Mouse (Mus musculus) right cerebral cortex, postnatal 14 days (tissue): ENCODE data around the gene Tma16.

Experiments used
- DNase-seq: peaks from one replicate; pipeline ENCODE4 v3.0.0; 2022

Tma16 gene

DNA sequence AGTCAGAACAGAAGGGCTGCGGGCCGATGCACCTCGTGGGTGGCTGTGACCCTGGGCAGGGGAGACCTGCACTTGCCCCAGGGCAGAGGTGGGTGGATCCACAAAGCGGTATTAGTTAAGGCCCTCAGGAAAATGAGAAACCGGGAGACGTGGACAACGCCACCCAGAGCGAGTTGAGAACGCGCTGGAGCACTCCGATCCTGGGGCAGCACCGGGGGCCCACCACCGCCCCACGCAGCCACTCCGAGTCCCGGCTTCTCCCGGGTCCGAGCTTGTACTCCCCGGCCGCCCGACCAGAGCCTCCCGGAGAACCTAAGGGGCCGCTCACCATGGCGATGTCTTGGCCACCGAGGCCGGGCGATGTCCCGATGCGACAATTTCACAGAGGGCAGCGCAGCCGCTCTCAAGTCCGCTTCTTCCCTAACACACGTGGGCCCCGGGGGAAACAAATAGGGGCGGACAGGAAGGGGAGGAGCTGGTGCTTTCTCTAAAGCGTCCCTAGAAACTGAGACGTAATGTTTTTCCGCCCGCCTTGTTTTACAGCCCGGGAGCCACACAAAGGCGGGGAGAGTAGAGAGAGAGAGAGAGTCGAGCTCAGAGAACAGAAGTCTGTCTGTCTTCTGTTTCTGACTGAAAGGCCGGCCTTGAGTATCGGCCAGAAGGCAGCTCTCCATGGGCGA lies at the start of gene Tma16:
Tma16 (minus strand) TSS at position 447 of the 680 bp plus-strand sequence.
- DNase-seq: peak; percentile 79

GRCm38 (mm10) chr8:66520576-66520975 lies 34.2 kb upstream of the Tma16 start:
- DNase-seq: no peak

- no peak for DNase-seq
Observed at GRCm38 (mm10) chr8:66519149-66519548, 32.8 kb upstream of the Tma16 start.

DNA sequence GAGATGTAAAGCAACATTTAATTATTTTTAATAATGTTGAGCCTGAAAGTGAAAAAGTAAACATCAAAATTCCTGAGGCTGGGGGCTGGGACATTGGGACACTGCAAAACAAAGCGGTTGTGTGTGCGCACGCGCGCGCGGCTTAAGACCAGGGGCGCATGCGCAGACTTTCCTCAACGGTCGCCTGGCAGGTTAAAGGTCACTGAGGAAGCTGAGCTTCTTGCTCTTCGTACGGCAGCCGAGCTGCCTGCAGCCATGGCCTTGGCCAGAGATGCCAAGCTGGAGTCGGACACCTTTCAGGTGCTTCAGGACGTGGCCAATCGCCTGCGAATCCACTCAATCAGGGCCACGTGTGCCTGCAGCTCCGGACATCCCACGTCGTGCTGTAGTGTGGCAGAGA lies 25.2 kb upstream of the Tma16 start, which contains the start of gene Tktl2:
Tktl2 (plus strand) TSS at position 220 of the 400 bp plus-strand sequence.
- no peak for DNase-seq

DNA sequence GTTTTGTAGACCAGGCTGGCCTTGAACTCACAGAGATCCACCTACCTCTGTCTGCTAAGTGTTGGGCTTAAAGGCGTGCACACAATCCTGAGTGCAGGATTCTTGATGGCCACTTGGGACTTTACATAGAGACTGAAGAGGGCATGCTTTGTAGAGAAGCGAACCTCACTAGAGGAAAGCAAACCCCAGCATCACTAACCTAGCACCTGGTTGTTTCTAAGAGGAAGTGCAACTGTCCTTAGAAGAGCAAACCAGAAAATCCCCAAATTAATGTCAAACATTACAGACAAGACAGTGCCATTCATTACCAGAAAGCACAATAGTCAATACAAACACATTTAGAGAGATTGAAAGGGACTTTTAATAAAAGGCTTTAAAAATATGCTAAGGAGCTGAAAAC lies 17.1 kb upstream of the Tma16 start:
- DNase-seq: no peak

- peak; percentile 16 for DNase-seq
Observed at GRCm38 (mm10) chr8:66496998-66497577, 10.8 kb upstream of the Tma16 start.

- peak; percentile 92 for DNase-seq
Observed at GRCm38 (mm10) chr8:66495726-66496125, 9.4 kb upstream of the Tma16 start.

DNA sequence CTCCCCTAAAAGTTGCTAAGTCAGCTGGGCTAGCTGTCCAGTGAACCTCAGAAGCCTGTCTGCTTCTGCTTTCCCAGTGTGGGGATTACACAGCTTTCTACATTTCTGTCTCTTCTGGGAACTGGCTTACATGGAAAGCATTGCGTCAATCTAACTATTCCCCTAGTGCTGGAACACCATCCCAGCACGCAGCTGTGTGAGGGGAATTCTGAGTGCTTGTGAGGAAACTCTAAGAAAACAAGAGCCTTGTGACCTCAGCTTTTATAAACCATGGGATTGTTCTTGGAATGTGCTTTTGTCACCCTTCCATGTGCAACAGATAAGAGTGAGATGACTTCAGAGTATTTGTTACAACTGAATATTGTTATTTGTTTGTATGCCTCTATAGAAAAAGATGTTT lies 8.2 kb upstream of the Tma16 start:
- DNase-seq: no peak

DNA sequence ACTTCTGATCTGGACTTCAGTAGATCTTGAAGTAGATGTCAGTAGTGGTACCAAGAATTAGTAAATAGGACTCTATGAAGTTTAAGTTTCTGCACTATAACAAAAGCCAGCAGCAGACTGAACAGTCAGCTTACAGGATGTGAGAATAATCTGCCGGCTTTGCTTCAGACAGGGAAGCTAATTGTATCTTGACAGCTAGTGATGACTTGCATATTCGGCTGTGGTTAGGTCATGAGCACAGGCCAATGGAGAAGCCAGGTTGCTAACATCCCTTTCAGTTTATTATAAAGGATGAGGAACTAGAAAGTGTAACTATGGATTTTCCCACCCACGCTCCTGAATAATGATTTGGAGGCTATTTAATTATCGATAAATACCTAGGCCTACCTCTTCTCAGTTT lies 4.3 kb upstream of the Tma16 start:
- DNase-seq: no peak

DNA sequence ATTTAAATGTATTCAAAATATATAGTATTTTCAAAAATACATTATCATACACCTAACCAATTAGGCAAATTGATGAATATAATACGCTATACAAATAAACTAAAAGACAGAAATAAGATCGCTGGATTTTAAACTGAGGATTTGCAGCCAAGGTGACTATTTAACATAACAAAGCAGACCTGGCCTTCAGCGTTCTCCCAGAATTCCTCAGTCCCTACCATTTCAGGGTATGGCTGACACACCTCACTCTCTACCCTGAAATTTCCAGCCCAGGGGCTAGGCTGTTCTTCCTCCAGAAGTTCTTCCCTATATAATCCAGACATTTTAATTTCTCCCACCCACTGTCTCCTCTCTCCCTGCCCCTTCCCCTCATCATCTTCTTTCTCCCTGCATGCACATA lies 2.2 kb upstream of the Tma16 start:
- DNase-seq: no peak

DNA sequence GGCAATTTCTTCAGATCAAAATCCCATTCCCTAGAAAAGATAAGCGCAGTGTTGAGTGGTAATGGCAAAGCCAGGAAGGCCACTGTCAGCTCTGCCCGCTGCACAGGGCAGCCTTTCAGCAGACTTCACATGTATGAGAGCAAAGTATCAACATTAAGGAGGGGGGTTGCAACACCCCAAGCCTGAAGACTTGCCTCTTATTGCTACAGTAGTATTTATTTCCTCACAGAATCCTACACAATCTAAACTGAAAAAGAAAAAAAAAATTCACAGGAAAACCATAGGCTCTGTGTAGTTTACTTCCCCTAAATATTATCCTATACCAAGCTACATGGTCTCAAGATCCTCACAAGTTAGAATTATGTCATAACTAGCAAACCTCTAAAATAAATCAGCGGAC lies 9.4 kb downstream of the Tma16 start:
- DNase-seq: no peak

DNA sequence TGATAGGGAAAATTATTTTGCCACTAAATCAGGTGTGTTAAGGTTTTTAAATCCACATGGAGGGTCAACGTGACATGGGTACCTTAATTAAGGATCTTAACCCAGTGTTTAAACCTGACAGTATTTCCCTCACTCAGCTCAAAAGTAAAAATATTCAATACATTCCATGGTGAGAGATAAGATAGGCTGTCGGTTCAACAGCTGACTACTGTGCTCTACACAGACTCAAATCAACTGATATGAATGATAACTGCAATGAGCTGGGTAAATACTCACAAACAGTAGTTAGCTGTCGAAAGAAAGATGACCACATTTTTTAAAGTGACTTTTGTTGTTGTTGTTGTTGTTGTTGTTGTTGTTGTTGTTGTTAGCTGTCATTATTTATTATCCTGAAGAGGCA lies 16.5 kb downstream of the Tma16 start:
- no peak for DNase-seq

- DNase-seq: no peak
Observed at GRCm38 (mm10) chr8:66457057-66457456, 29.3 kb downstream of the Tma16 start.

DNA sequence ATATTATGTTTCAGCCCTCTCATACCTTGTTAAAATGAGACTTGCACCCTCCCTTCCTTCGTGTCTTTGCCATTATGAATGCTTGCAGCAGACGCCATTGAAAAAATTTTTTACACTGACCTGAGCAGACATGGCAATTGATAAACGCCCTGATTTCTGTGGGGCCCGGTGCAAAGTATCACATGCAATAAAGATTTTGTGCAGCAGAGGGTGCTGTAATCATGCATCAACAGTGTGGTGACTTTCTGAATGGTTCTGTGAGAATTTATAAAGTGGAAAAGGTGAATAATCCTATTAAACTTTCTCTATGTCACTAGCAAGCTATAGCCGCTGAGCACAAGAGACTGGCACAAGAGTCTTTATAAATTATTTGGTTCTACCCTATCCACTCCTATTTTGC lies 35.6 kb downstream of the Tma16 start:
- peak; percentile 35 for DNase-seq

DNA sequence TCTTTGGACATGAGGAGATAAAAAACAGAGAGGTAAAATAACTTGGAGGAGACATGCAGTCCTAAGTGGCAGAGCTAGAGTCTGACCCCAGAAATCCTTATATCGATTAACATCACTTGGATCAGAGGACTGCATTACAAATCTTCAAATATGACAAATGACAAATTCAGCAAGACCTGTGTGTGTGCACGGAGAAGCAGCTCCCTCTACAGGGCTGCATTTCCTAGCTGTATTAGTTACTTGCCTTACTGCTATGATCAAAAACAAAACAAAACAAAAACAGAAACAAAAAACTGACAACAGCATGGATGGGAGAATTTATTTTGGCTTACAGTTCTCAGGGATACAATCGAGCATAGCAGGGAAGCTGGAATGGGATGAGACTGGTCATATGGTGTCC lies 41.0 kb downstream of the Tma16 start:
- no peak for DNase-seq

DNA sequence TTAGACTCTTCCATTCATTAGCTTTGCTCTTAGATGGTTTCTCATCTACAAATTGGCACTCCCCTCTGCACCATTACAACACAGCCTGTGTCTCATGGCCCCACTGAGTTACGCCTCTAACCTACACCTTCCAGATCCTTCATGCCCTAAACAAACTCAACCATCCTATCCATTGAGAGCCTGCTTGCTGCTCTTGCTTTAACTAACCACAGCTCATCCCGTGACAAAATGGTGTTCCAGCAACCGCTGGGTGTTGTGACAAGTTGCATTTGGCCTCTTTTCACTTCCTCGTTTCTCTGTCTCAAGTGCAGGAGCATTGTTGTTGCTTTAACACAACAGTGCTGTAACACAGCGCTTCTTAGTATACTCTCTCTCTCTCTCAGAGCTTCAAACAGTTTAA lies 42.2 kb downstream of the Tma16 start:
- DNase-seq: no peak

- peak; percentile 57 for DNase-seq
Observed at GRCm38 (mm10) chr8:66442778-66443177, 43.6 kb downstream of the Tma16 start.

DNA sequence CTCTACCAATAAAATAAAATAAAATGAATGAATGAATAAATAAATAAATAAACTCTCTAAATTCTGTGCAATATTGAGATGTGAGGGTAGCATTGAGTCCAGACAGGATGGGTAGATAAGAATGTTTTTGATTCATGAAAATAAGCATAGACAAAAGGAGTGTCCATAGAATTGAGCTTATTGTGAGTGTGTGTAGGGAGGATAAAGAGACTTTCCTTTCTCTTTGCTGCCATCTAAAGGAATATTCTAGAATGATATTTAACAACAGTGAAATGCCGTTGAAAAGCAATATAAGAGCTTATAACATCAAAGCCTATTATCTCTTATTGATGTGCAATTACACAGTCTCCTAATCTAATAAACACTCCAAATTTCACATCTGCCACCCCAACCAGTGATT lies 45.2 kb downstream of the Tma16 start:
- DNase-seq: no peak

DNA sequence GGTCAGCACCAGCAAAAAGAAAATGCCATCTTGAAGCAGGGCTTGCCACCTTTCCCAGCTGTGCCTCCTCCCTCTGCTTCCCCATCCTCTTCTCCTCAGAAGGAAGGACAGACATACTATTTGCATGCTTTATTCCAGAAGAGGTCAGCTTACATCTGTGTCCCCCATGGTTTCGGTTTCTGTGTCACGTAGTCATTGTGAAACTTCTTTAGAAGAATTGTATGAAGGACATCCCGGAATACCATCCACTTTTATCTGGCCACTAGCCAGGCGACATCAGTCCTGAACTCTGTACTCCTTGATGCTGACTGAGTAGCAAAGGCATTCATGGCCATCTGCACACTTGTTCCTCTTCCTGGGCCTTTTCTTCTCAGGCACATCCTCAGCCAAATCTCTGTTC lies 47.9 kb downstream of the Tma16 start:
- DNase-seq: no peak

- DNase-seq: no peak
Observed at GRCm38 (mm10) chr8:66437929-66438328, 48.4 kb downstream of the Tma16 start.

DNA sequence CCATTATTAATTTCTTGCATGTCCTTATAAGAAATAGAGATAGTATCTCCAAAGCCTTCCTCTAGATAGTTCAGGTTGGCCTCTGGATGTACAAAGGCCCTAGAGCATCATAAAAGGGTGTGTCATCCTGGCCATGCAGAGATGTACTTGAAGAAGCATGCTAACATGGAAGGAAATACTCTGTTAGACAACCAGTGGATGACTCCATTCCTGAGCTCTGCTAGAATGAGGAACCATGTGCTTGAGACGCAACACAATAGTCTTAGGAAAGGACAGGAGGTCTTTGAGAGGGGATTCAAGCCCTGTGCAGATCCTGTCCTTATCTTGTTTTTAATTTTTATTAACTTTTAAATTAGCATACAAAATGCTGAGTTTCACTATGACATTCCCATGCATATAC lies 49.5 kb downstream of the Tma16 start:
- no peak for DNase-seq

DNA sequence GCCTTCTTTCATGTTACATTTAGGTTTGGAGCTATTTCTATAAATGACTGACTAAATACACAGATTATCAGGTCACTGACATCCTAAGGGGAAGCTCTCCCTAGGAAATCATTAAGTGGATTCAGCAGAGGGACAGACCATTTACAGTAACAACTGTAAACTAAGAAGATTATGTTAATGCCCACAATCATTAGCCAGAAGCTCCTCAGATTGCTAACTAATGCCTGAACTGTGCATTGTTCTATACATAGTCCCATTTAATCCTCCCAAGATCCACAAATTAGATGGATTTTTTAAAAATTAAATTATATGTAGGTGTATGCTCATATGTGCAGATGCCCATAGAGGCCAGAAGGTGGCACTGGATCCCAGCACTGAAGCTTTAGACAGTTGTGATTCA lies 52.8 kb downstream of the Tma16 start:
- no peak for DNase-seq

DNA sequence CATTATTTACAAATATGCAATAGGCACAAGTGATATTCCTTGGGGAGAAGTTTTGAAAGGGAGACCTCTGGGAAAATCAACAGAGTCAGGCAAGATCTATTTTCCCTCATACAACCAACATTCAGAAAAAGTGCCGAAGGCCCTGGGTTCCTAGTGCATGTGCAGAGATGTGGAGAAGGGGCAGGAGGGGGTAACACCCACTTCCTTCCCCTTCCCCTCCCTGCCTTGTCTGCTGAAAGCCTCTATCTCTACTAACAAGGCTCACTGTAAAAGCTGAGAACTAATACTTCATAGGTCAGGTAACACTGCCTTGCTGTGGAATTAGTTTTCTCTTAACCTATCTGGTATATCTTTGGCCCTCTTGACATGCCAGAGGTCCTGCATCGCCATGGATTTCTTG lies 55.7 kb downstream of the Tma16 start:
- DNase-seq: no peak
